Comparison of ENCODE assay signal across 8 mouse cellular contexts in genomic region chr8:123805209-123805717, GRCm38 (mm10). TPM values are rescaled to one million over a fixed set of nuclear protein-coding genes. Genes with fewer than 3 reads are reported as not detected.
DNase-seq lines count a peak whose midpoint lies in the region; ATAC-seq and TF ChIP-seq lines count a peak whose summit lies in the region.

No protein-coding gene starts in this region.

- DNase-seq in kidney, postnatal 4 days: no peak
- DNase-seq in urinary bladder, postnatal 4 days (ENCODE audit: low spot score in 2 of 2): no peak
- DNase-seq in B cell, adult 2 months: no peak
- no peak for DNase-seq in cerebellum, adult 11-12 months

- peak overlapping the region; percentile 71 for H3K4me2 ChIP-seq in kidney, embryonic 14.5 days (replicated peaks; ENCODE audit: low read depth, low read length)
- H3K4me2 ChIP-seq in hindbrain, embryonic 12.5 days (replicated peaks): peak overlapping the region; percentile 80
- H3K4me2 ChIP-seq in midbrain, embryonic 12.5 days (replicated peaks): peak overlapping the region; percentile 73

- no peak for TF ChIP-seq POLR2A in bone marrow macrophage, adult 2 months (IDR thresholded peaks at IDR 0.05; ENCODE audit: borderline replicate concordance, low read depth, low read length)

- H3K4me1 ChIP-seq in kidney, embryonic 14.5 days (ENCODE audit: control insufficient read depth, insufficient read depth, low read length): peaks cover 17% of the 10 kb centered on the region
- H3K4me1 ChIP-seq in bone marrow macrophage, adult 2 months (ENCODE audit: control insufficient read depth, insufficient read depth, low read length): peaks cover 24% of the 10 kb centered on the region
- peaks cover 25% of the 10 kb centered on the region for H3K4me1 ChIP-seq in hindbrain, embryonic 12.5 days
- H3K4me1 ChIP-seq in midbrain, embryonic 12.5 days: peaks cover 26% of the 10 kb centered on the region

- no peaks in the 10 kb centered on the region for H3K36me3 ChIP-seq in kidney, embryonic 14.5 days (ENCODE audit: control insufficient read depth, insufficient read depth, low read length)
- H3K36me3 ChIP-seq in hindbrain, embryonic 12.5 days: no peaks in the 10 kb centered on the region
- H3K36me3 ChIP-seq in midbrain, embryonic 12.5 days: no peaks in the 10 kb centered on the region

- peak overlapping the region; percentile 51; the same call in 1 of the 2 replicates for H3K9ac ChIP-seq in kidney, embryonic 14.5 days (ENCODE audit: low read depth, low read length)
- H3K9ac ChIP-seq in hindbrain, embryonic 12.5 days: peak overlapping the region; percentile 86
- H3K9ac ChIP-seq in midbrain, embryonic 12.5 days (replicated peaks): peak overlapping the region; percentile 85

- no peak for TF ChIP-seq CTCF in bone marrow macrophage, adult 2 months (IDR thresholded peaks at IDR 0.05; ENCODE audit: low read depth, low read length)

- no peaks in the 10 kb centered on the region for H3K27me3 ChIP-seq in kidney, embryonic 14.5 days (ENCODE audit: control insufficient read depth, insufficient read depth, low read length)
- H3K27me3 ChIP-seq in hindbrain, embryonic 12.5 days: no peaks in the 10 kb centered on the region
- H3K27me3 ChIP-seq in midbrain, embryonic 12.5 days: 0 out of 2 replicates have a peak, but pooled peaks cover 3% of the 10 kb centered on the region

- no peaks in the 10 kb centered on the region for H3K9me3 ChIP-seq in kidney, embryonic 14.5 days (ENCODE audit: control insufficient read depth, low read length)
- H3K9me3 ChIP-seq in hindbrain, embryonic 12.5 days (replicated peaks): no peaks in the 10 kb centered on the region
- no peaks in the 10 kb centered on the region for H3K9me3 ChIP-seq in midbrain, embryonic 12.5 days

- no peak overlapping the region; the same call in 1 of the 2 replicates for H3K27ac ChIP-seq in kidney, embryonic 14.5 days (ENCODE audit: low read depth, low read length)
- peak overlapping the region; percentile 48 for H3K27ac ChIP-seq in bone marrow macrophage, adult 2 months (ENCODE audit: insufficient read depth, low read depth, low read length)
- H3K27ac ChIP-seq in hindbrain, embryonic 12.5 days: peak overlapping the region; percentile 85
- H3K27ac ChIP-seq in midbrain, embryonic 12.5 days (replicated peaks): peak overlapping the region; percentile 71

- WGBS in kidney, embryonic 14.5 days: 14% methylated on average over 15 of the region's 15 CpGs
- 16% methylated on average over 15 of the region's 15 CpGs for WGBS in hindbrain, embryonic 12.5 days
- WGBS in midbrain, embryonic 12.5 days: 14% methylated on average over 15 of the region's 15 CpGs

- peak overlapping the region; percentile 57 for H3K4me3 ChIP-seq in kidney, embryonic 14.5 days (ENCODE audit: low read length)
- peak overlapping the region; percentile 72 for H3K4me3 ChIP-seq in bone marrow macrophage, adult 2 months (ENCODE audit: insufficient read depth, low read length)
- H3K4me3 ChIP-seq in hindbrain, embryonic 12.5 days: peak overlapping the region; percentile 74
- H3K4me3 ChIP-seq in midbrain, embryonic 12.5 days: peak overlapping the region; percentile 83

- ATAC-seq in kidney, embryonic 14.5 days (ENCODE audit: low FRiP score, low TSS enrichment): peak; percentile 20; the same call in 1 of the 2 replicates
- ATAC-seq in hindbrain, embryonic 12.5 days (ENCODE audit: low FRiP score): peak; percentile 32; the same call in 1 of the 2 replicates
- peak; percentile 19 for ATAC-seq in midbrain, embryonic 12.5 days (ENCODE audit: low FRiP score, low read depth)

RNA-seq across cellular contexts. Expression of gene Rab4a, which starts 0.5 kb away (rescaled TPM):
- polyA plus RNA-seq in kidney, embryonic 14.5 days (2014; fragmentation: Nextera tagmentation; extraction: Ambion mirVana): 33.3 and 45.3 TPM in 2 replicates
- 1.2 and 1.7 TPM in 2 replicates for polyA plus RNA-seq in bone marrow macrophage, adult 2 months (2012; ENCODE audit: insufficient read depth, insufficient read length, missing spikeins)
- polyA plus RNA-seq in hindbrain, embryonic 12.5 days (2016; fragmentation: Nextera tagmentation; extraction: Ambion mirVana): 61.0 and 61.2 TPM in 2 replicates
- 55.3 and 57.8 TPM in 2 replicates for polyA plus RNA-seq in midbrain, embryonic 12.5 days (2016; fragmentation: Nextera tagmentation; extraction: Ambion mirVana)

RNA-seq across cellular contexts. Expression of gene Ccsap, which starts 54.7 kb away (rescaled TPM):
- polyA plus RNA-seq in kidney, embryonic 14.5 days (2014; fragmentation: Nextera tagmentation; extraction: Ambion mirVana): 2.7 and 4.0 TPM in 2 replicates
- polyA plus RNA-seq in bone marrow macrophage, adult 2 months (2012; ENCODE audit: insufficient read depth, insufficient read length, missing spikeins): 3.7 and 5.9 TPM in 2 replicates
- polyA plus RNA-seq in hindbrain, embryonic 12.5 days (2016; fragmentation: Nextera tagmentation; extraction: Ambion mirVana): 6.8 and 8.0 TPM in 2 replicates
- polyA plus RNA-seq in midbrain, embryonic 12.5 days (2016; fragmentation: Nextera tagmentation; extraction: Ambion mirVana): 9.3 and 11.0 TPM in 2 replicates

Comparison
In these comparisons a context has a peak if more than half of its experiments do, and no peak if none do; other contexts are left out.
1. RNA of gene Rab4a, which starts 0.5 kb away (polyA plus RNA-seq): 61.0 to 61.2 TPM in hindbrain, embryonic 12.5 days, 55.3 to 57.8 TPM in midbrain, embryonic 12.5 days and 33.3 to 45.3 TPM in kidney, embryonic 14.5 days; 1.2 to 1.7 TPM in bone marrow macrophage, adult 2 months; every median in the first group is over 10 times any median in the second.
2. Peak in every context shown above with its lines, with median percentiles within 50 percentile points of each other: ATAC-seq, H3K4me2 ChIP-seq, H3K4me3 ChIP-seq and H3K9ac ChIP-seq.